Mouse (Mus musculus) inflammation-experienced regulatory T-cells, adult 6 months (primary cell): ENCODE measurements at regions not wholly inside any gene's neighbourhood (a gene's known extent, or its start where the extent isn't known, plus 50 kb on each side); places are given as distances from the start of the nearest gene placed in this dataset.

Experiments
- ATAC-seq: one replicate; pipeline ENCODE4 v1.8.0; 2017

DNA sequence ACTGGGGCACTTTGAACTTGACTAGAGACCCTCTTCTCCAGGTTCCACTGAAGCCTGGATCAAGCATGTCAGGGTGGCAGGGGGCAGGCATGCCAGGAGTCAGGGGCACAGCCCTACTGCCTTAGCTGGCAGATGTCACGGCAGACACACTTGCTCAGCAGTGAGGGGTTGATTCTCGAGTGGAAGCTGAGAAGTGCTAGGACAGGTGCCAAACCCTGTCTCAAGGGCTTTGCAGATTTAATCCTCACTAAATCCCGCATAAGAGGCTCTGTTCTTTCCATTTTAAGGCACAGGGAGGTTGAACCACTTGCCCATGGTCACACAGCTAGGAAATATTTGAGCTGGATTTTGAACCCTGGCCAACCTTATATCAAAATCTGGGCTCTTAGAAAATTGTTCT, 223.5 kb upstream of the Mvb12b start:
- ATAC-seq, result no peak

DNA sequence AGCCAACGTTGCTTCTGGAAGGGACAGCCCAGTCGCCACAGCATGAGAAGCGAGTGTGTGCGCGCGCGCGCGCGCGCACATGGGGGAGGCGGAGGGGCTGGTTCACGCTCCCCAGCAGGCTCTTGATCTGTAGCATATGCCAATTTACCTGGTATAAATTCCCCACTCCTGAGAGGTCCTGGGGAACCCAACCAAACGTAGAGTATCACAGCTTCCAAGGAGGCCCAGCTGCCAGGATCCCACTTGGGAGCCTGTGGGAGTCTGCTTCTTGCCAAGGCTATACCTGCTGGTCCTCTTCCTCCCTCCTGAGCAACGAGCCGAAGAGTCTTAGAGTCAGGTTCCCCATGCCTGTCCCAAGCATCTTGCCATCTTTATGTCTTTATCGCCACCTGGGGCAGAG, 222.8 kb upstream of the Mvb12b start:
- ATAC-seq, result no peak

DNA sequence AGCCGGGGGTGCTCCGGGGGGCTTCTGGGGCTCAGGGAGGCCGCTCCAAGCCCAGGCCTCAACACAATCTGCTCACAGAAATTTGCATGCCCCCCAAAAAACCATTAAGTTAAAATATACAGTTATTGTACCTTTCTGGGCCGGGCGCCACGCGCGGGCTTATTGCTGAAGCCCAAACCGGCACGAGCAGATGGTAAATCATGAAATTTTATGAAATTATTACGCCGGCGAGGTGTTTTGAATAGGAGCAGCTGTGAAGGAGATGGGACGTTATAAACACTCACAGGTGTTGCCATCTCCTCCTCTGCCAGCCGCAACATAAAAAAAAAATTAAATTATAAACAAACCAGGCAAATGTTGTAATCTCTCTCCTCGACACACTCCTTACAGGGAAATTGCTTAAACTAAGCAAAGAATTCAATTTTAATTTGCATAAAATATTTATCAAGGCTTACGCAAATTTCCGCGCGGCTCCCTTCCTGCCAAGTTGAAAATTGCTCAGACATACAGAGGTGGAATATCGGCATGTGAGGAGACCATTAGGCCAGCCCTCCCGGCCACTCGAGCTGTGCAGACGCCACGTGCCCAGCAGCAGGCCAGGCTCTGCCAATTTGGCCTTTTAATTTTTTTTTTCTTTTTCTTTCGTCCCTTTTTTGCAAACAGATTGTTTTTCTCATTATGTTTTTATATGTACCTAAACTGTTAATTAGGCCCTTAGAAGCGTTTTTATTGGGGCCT, 220.0 kb upstream of the Mvb12b start:
- no peak for ATAC-seq

DNA sequence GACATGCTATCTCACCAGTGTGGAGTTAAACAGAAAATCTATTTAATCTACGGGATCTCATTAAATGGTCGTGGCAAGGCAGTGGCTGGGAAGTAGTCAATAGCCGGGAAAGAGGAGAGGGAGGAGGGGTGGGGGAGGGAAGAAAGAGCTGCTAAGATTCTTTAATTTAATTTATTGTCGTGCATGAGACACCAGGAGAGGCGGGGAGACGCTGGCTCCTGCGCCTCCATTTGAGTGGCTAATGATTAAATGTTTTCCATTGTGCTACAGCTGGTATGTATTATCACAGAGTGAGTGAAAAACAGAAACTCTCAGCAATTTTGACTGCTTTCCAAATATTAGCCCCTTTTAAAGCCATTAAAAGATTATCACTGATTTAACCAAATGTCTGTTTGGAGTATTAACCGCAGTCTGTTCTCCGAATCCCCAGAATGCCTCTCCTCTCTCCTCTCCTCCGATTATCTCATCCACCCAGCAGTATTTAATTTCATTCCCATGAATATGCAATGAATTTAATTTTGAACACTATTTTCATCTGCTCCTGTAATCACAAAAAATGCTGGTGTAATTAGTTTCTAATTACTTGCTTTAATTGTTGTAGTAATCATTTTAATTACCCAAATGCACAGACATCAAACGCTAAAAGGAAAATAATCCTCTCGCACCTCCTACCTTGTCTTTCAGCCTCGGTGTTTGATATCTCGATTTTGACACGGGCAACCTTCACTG, 219.3 kb upstream of the Mvb12b start:
- ATAC-seq, result no peak

DNA sequence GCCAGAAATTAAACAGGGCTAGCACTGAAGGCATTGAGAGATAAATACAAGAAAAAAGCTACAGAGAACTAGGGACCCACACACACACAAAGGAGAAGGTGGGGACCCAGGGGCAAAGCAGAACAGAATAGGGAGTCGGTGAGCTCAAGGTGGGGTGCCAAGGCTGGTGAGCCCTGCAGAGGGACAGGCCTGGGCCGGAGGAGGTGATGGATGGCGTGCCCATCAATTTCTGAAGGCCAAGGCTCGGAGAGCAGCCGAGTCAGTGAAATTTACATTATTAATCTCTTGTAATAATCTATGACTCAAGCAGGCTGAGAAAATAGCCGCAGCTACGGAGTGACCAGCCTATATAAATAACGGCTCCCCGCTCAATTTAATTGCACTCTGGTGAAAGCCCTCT, 218.5 kb upstream of the Mvb12b start:
- no peak for ATAC-seq

- no peak for ATAC-seq
Measured at GRCm38 (mm10) chr2:34105271-34106051, 217.7 kb upstream of the Mvb12b start.

- no peak for ATAC-seq
Measured at GRCm38 (mm10) chr2:34098004-34098547, 210.3 kb upstream of the Mvb12b start.

DNA sequence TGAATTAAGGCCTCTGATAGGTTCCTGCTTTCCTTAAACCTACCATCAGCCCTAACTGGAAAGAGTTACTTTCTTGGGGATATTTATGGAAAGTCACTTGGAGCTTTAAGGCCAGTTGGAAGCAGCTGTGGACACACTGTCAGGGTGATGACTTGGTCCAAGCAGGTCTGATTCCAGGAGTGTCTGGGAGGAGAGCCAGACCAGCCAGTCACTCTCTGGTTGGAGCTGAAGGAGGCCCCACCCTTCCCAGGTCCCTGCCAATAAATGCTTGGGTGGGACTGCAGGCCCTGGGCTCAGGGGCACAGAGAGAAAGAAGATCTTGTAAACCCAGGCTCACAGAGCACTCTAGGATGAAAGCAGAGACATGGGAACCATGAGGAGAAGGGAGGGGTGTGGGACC, 208.8 kb upstream of the Mvb12b start:
- ATAC-seq, result no peak

DNA sequence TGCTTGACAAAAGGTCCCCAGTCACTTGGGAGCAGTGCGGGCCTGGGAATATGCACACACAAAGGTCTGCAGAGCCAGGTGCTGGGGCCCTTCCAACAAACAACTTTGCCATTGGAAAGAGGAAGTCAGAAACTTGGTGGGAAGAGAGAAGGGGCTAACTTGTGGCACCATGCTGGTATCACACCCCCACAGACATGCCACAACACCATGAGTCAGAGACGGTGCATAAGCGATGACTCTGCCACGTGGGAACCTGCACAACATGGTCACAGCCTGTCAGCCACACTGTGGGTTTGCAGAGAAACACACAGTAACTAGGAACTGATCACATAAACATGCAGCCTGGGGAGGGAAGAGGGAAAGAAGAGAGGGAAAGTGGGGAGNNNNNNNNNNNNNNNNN, 201.1 kb upstream of the Mvb12b start:
- ATAC-seq, result no peak

GRCm38 (mm10) chr2:34086130-34086529, 198.4 kb upstream of the Mvb12b start:
- no peak for ATAC-seq

DNA sequence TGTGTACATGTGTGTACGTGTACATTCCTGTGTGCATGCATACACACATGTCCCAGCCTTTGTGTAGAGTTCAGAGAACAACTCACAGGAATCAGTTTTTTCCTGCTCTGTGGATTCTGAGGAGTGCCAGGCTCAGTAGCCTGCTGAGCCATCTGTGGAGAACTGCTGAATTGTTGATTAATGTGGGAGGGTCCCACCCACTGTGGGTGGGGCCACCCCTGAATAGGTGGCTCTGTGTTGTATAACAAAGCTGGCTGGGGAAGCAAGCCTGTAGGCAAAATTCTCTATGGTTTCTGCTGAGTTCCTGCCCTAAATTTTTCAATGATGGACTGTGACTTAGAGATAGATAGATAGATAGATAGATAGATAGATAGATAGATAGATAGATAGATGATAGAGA, 196.8 kb upstream of the Mvb12b start:
- ATAC-seq, result no peak

DNA sequence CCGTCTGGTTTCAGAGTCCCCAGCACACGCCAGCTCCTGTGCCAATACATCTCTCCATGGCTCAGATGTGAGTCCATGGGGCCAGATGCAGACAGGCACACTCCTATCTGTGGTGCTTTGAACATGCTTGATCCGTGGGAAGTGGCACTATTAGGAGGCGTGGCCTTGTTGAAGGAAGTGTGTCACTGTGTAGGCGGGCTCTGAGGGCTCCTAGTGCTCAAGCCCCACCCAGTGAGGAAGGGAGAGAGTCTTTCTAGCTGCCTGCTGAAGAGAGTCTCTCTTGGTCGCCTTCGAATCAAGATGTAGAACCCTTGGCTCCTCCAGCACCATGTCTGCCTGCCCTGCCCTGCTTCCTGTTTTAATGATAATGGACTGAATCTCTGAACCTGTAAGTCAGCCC, 194.7 kb upstream of the Mvb12b start:
- ATAC-seq, result no peak

DNA sequence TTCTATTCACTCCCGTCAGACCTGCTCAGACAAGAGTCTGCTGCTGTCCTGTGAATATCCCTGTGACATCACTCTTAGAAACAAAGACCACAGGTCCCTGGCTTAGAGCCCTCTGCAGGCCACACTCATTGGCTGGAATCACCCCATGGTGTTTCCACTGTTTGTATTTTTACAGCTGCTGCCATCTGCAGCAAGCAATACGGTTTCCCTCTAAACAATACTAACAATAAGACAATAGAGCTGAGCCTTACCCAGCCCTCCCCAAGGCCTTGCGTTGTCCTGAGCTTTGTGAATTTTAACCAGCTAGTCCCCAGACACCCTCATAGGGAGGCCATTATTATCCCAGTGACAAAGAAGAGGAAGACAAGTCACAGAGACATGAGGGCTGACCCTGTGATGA, 192.4 kb upstream of the Mvb12b start:
- ATAC-seq, result no peak

GRCm38 (mm10) chr2:34079282-34079681, 191.5 kb upstream of the Mvb12b start:
- ATAC-seq, result no peak

DNA sequence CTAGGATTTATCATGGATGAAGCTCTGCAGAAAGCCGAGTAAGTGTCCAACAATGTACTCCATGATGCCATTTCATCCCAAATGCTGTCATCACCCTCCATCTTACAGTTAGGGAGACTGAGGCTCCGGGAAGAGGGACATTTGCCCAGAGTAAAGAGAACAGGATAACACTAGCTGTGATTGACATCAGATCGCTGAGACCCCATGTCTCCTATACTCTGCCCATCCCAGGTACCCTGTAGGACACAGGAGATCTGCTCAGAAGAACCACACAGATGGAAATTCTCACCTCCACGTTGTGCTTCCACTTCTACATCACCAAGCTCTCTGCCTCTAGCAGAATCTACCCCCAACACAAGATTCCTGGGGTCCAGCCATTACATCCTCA, 191.1 kb upstream of the Mvb12b start:
- ATAC-seq, result no peak

DNA sequence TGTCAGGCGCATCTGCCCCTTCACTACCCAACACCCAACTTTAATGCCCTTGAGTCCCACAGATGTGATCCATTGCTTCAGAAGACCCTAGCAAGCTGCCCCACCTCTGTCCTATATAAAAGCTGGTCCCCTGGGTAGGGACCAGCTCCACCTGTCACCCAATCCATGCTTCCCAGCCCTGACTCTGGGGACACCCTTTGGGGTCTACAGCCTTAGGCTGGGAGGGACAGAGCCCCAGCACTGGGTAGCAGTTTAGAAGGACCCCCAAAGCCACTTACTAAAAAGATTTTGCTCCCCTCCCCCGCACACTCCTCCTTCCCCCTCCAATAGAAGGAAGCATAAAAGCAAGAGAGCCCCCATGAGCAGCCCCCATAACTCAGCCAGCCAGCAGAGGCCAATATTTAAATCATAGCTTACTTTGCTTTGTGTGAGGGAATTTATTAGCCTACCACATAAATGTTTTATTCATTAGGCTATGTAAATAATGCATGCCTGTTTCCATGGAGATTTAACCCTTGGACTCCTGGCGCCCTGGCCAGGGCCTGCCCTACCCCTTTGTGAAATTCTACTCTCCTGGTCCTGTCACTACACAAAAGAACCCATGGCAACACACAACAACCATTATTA, 190.6 kb upstream of the Mvb12b start:
- no peak for ATAC-seq

DNA sequence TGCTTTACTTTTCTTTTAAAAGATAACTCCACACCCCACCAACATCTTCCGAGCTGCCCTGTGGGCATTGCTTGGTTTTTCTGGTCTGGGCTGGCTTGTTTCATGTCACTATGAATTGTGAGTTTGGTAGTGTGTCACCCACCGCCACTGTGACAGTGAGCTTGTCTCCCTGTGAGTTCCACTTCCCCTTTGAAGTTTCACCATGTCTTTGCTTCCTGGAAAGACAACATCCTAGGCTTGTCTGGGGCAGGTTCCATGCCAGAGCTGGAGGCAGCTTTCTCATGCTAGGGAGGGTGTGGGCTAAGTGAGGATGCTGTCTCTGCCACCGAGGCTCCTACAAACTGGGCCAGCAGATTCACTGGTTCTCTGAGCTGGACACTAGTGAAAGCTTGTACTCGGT, 188.6 kb upstream of the Mvb12b start:
- no peak for ATAC-seq

DNA sequence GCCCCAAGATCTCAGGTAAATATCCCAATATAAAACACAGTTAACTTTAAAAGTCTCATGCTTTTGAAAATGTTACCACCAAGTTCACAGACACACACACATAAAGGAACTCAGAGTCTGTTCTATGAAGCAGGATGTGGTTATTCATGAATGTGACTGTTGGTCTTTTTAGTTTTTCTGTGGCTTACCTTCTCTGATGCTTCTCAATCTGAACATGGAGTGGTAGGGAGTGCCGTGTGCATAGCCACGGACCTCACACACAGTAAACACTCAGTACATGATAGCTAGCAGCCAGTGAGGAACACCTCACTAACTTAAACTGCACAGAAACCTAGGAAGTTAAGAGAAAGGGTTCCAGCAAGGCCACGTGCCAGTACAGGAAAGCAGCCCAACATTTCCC, 186.3 kb upstream of the Mvb12b start:
- ATAC-seq, result peak; percentile 93

- ATAC-seq, result no peak
Measured at GRCm38 (mm10) chr2:34065592-34065991, 177.8 kb upstream of the Mvb12b start.

GRCm38 (mm10) chr2:34065090-34065489, 177.3 kb upstream of the Mvb12b start:
- ATAC-seq, result no peak

- ATAC-seq, result no peak
Measured at GRCm38 (mm10) chr2:34056552-34056951, 168.8 kb upstream of the Mvb12b start.

GRCm38 (mm10) chr2:34043064-34043463, 155.3 kb upstream of the Mvb12b start:
- ATAC-seq, result no peak

- ATAC-seq, result no peak
Measured at GRCm38 (mm10) chr2:34042336-34042735, 154.6 kb upstream of the Mvb12b start.
